Mouse (Mus musculus) kidney, postnatal 0 days (tissue): ENCODE data around the gene Sept9. TPM values are rescaled to one million over a fixed set of nuclear protein-coding genes. Genes with fewer than 3 reads are reported as not detected.

ENCODE experiments used
- ATAC-seq: fragments of 200-750 bp; cut with Nextera tagmentation; replicated peaks from 2 replicates; pipeline ENCODE4 v1.8.0; 2017; ENCODE audit warnings: low read depth, moderate number of reproducible peaks, moderate TSS enrichment, moderate library complexity; ENCODE audit not compliant: low FRiP score
- DNase-seq: peaks from one replicate; pipeline ENCODE4 v3.0.0-alpha.2; 2016; ENCODE audit warnings: low spot score
- H3K27ac ChIP-seq: fragments of 300-500 bp; sonication (generic); 2 replicates; pipeline ENCODE4 v1.5.1; 2014; ENCODE audit warnings: mild to moderate bottlenecking
- H3K27me3 ChIP-seq: fragments of 300-500 bp; sonication (generic); 2 replicates; pipeline ENCODE4 v1.6.1; 2014; ENCODE audit warnings: low read length, mixed read lengths; ENCODE audit not compliant: insufficient read depth
- H3K36me3 ChIP-seq: fragments of 300-500 bp; sonication (generic); 2 replicates; pipeline ENCODE4 v1.6.1; 2014; ENCODE audit warnings: low read length, mixed read lengths; ENCODE audit not compliant: insufficient read depth
- H3K4me1 ChIP-seq: fragments of 300-500 bp; sonication (generic); replicated peaks from 2 replicates; pipeline ENCODE4 v1.6.1; 2014; ENCODE audit warnings: antibody characterized with exemption, low read length, mixed read lengths; ENCODE audit not compliant: insufficient read depth
- H3K4me2 ChIP-seq: fragments of 300-500 bp; sonication (generic); 2 replicates; pipeline ENCODE4 v1.6.1; 2014; ENCODE audit warnings: mild to moderate bottlenecking, low read length, moderate library complexity, mixed read lengths
- H3K4me3 ChIP-seq: fragments of 300-500 bp; sonication (generic); replicated peaks from 2 replicates; pipeline ENCODE4 v1.5.1; 2014; ENCODE audit warnings: low read depth, low read length
- H3K9ac ChIP-seq: fragments of 300-500 bp; sonication (generic); 2 replicates; pipeline ENCODE4 v1.6.1; 2014; ENCODE audit warnings: low read depth, low read length
- H3K9me3 ChIP-seq: fragments of 300-500 bp; sonication (generic); replicated peaks from 2 replicates; pipeline ENCODE4 v1.6.1; 2016; ENCODE audit warnings: low read length, inconsistent platforms, mixed read lengths
- CTCF ChIP-seq: IDR thresholded peaks from 2 replicates; pipeline ENCODE4 v1.5.1; 2016; ENCODE audit warnings: antibody characterized with exemption, low read depth, mild to moderate bottlenecking, moderate library complexity
- WGBS: fragments of 180-500 bp; shearing (Covaris S2); extraction: QIAGEN DNeasy Blood & Tissue Kit; methylation state at CpG from one replicate; pipeline ENCODE4 v1.1.7; 2014; 5-methylcytosine and 5-hydroxymethylcytosine counted together
- polyA plus RNA-seq: library from polyadenylated mRNA; unstranded; fragments of >200 nt; fragmentation: Nextera tagmentation; extraction: Ambion mirVana; gene quantifications from 2 replicates; pipeline ENCODE4 v1.2.1, GENCODE M21; 2015

Gene Sept9
- polyA plus RNA-seq, 1 experiment from 2014 or later, result 71.2 TPM

- Histone ChIP-seq H3K27me3 (0 out of 2 replicates have a peak, but pooled peaks cover 12% of the 10 kb centered on the region), H3K36me3 (no peaks in the 10 kb centered on the region), H3K4me2 (no peak overlapping the region), H3K9me3 (no peaks in the 10 kb centered on the region), H3K9ac (no peak overlapping the region), H3K27ac (no peak overlapping the region), H3K4me3 (no peak overlapping the region), H3K4me1 (peaks cover 7% of the 10 kb centered on the region; the same call in 1 of the 2 replicates)
- ATAC-seq, result no peak
- peak; percentile 70 for TF ChIP-seq CTCF
- WGBS, result 33% methylated on average over 4 of the region's 4 CpGs
- no peak for DNase-seq
Observed at GRCm38 (mm10) chr11:117397755-117398154, 198.3 kb downstream of the Sept9 start.

GRCm38 (mm10) chr11:117398191-117398590 lies 198.7 kb downstream of the Sept9 start:
- Histone ChIP-seq H3K27me3 (0 out of 2 replicates have a peak, but pooled peaks cover 12% of the 10 kb centered on the region), H3K9ac (no peak overlapping the region), H3K4me3 (no peak overlapping the region), H3K27ac (no peak overlapping the region), H3K36me3 (no peaks in the 10 kb centered on the region), H3K4me1 (peaks cover 7% of the 10 kb centered on the region; the same call in 1 of the 2 replicates), H3K9me3 (no peaks in the 10 kb centered on the region), H3K4me2 (no peak overlapping the region)
- no peak for TF ChIP-seq CTCF
- ATAC-seq (no peak), DNase-seq (no peak)
- 42% methylated on average over 7 of the region's 7 CpGs for WGBS

- H3K4me1 ChIP-seq, result 0 out of 2 replicates have a peak, but pooled peaks cover under 1% of the 10 kb centered on the region
- H3K27me3 ChIP-seq, result no peaks in the 10 kb centered on the region
- H3K36me3 ChIP-seq, result no peaks in the 10 kb centered on the region
Observed at GRCm38 (mm10) chr11:117401583-117402367, 202.3 kb downstream of the Sept9 start.

GRCm38 (mm10) chr11:117402550-117402949 lies 203.1 kb downstream of the Sept9 start:
- H3K4me3 ChIP-seq, result no peak overlapping the region
- no peak for DNase-seq
- WGBS, result 72% methylated on average over 11 of the region's 11 CpGs
- no peaks in the 10 kb centered on the region for H3K36me3 ChIP-seq
- ATAC-seq, result no peak
- H3K4me1 ChIP-seq, result peaks cover 7% of the 10 kb centered on the region; the same call in 1 of the 2 replicates
- H3K27ac ChIP-seq, result no peak overlapping the region
- TF ChIP-seq CTCF, result no peak
- no peak overlapping the region for H3K9ac ChIP-seq
- H3K9me3 ChIP-seq, result no peaks in the 10 kb centered on the region
- H3K4me2 ChIP-seq, result no peak overlapping the region
- no peaks in the 10 kb centered on the region for H3K27me3 ChIP-seq

More at GRCm38 (mm10) chr11:117401583-117402367, 202.3 kb downstream of the Sept9 start:
- H3K9ac ChIP-seq, result no peak overlapping the region
- ATAC-seq, result no peak
- 75% methylated on average over 10 of the region's 10 CpGs for WGBS
- no peak for DNase-seq
- H3K27ac ChIP-seq, result no peak overlapping the region
- no peaks in the 10 kb centered on the region for H3K9me3 ChIP-seq
- no peak overlapping the region for H3K4me3 ChIP-seq
- TF ChIP-seq CTCF, result peak; percentile 49
- H3K4me2 ChIP-seq, result no peak overlapping the region

GRCm38 (mm10) chr11:117403073-117403472 lies 203.6 kb downstream of the Sept9 start:
- Histone ChIP-seq H3K36me3 (no peaks in the 10 kb centered on the region), H3K9me3 (no peaks in the 10 kb centered on the region), H3K27me3 (no peaks in the 10 kb centered on the region), H3K4me1 (peaks cover 7% of the 10 kb centered on the region; the same call in 1 of the 2 replicates), H3K4me2 (no peak overlapping the region), H3K27ac (no peak overlapping the region), H3K4me3 (no peak overlapping the region), H3K9ac (no peak overlapping the region)
- no peak for DNase-seq
- 80% methylated on average over 6 of the region's 6 CpGs for WGBS
- TF ChIP-seq CTCF, result no peak
- ATAC-seq, result no peak

- H3K4me1 ChIP-seq, result peaks cover 12% of the 10 kb centered on the region; the same call in 1 of the 2 replicates
- H3K4me2 ChIP-seq, result no peak overlapping the region
- ATAC-seq, result no peak
- no peak overlapping the region for H3K9ac ChIP-seq
- H3K36me3 ChIP-seq, result no peaks in the 10 kb centered on the region
- H3K4me3 ChIP-seq, result no peak overlapping the region
- no peak for TF ChIP-seq CTCF
- H3K27ac ChIP-seq, result no peak overlapping the region
- H3K27me3 ChIP-seq, result no peaks in the 10 kb centered on the region
- no peaks in the 10 kb centered on the region for H3K9me3 ChIP-seq
- no peak for DNase-seq
- 45% methylated on average over 7 of the region's 7 CpGs for WGBS
Observed at GRCm38 (mm10) chr11:117403781-117404180, 204.3 kb downstream of the Sept9 start.
